Mouse (Mus musculus): ENCODE results near the gene Rpl13a. TPM values are rescaled to one million over a fixed set of nuclear protein-coding genes. Genes with fewer than 3 reads are reported as not detected.

The Rpl13a gene
- polyA plus RNA-seq, 1 experiment from 2014 or later = 722 TPM

GRCm38 (mm10) chr7:45081016-45081415 lies 47.5 kb downstream of the Rpl13a start:
- Histone ChIP-seq H3K4me3 (replicated peaks; ENCODE audit: low read length) (no peak overlapping the region), H3K4me2 (ENCODE audit: low read length) (no peak overlapping the region), H3K27me3 (replicated peaks; ENCODE audit: control insufficient read depth, insufficient read depth, low read length) (no peaks in the 10 kb centered on the region), H3K9me3 (ENCODE audit: control insufficient read depth, low read length) (no peaks in the 10 kb centered on the region), H3K36me3 (ENCODE audit: control insufficient read depth, insufficient read depth) (0 out of 2 replicates have a peak, but pooled peaks cover 2% of the 10 kb centered on the region), H3K4me1 (replicated peaks; ENCODE audit: control insufficient read depth, insufficient read depth, low read length) (no peaks in the 10 kb centered on the region), H3K27ac (ENCODE audit: low read length) (no peak overlapping the region), H3K9ac (replicated peaks; ENCODE audit: low read depth, low read length) (no peak overlapping the region)
- WGBS = 38% methylated on average over 5 of the region's 5 CpGs
- no peak for ATAC-seq

GRCm38 (mm10) chr7:45079856-45080255 lies 48.7 kb downstream of the Rpl13a start:
- no peaks in the 10 kb centered on the region for H3K36me3 ChIP-seq (ENCODE audit: control insufficient read depth, insufficient read depth)
- H3K4me1 ChIP-seq (replicated peaks; ENCODE audit: control insufficient read depth, insufficient read depth, low read length) = no peaks in the 10 kb centered on the region
- 2% methylated on average over 10 of the region's 10 CpGs for WGBS
- H3K27ac ChIP-seq (ENCODE audit: low read length) = no peak overlapping the region
- H3K4me3 ChIP-seq (replicated peaks; ENCODE audit: low read length) = no peak overlapping the region
- H3K9ac ChIP-seq (replicated peaks; ENCODE audit: low read depth, low read length) = no peak overlapping the region
- ATAC-seq = peak; percentile 75
- H3K9me3 ChIP-seq (ENCODE audit: control insufficient read depth, low read length) = no peaks in the 10 kb centered on the region
- no peak overlapping the region for H3K4me2 ChIP-seq (ENCODE audit: low read length)
- no peaks in the 10 kb centered on the region for H3K27me3 ChIP-seq (replicated peaks; ENCODE audit: control insufficient read depth, insufficient read depth, low read length)

GRCm38 (mm10) chr7:45078513-45078912 lies 50.0 kb downstream of the Rpl13a start:
- no peak overlapping the region for H3K9ac ChIP-seq (replicated peaks; ENCODE audit: low read depth, low read length)
- H3K27ac ChIP-seq (ENCODE audit: low read length) = no peak overlapping the region
- H3K4me3 ChIP-seq (replicated peaks; ENCODE audit: low read length) = no peak overlapping the region
- H3K27me3 ChIP-seq (replicated peaks; ENCODE audit: control insufficient read depth, insufficient read depth, low read length) = no peaks in the 10 kb centered on the region
- no peaks in the 10 kb centered on the region for H3K4me1 ChIP-seq (replicated peaks; ENCODE audit: control insufficient read depth, insufficient read depth, low read length)
- no peak overlapping the region for H3K4me2 ChIP-seq (ENCODE audit: low read length)
- 37% methylated on average over 9 of the region's 9 CpGs for WGBS
- no peaks in the 10 kb centered on the region for H3K9me3 ChIP-seq (ENCODE audit: control insufficient read depth, low read length)
- H3K36me3 ChIP-seq (ENCODE audit: control insufficient read depth, insufficient read depth) = no peaks in the 10 kb centered on the region
- no peak for ATAC-seq

GRCm38 (mm10) chr7:45077829-45078228 lies 50.7 kb downstream of the Rpl13a start:
- H3K9me3 ChIP-seq (ENCODE audit: control insufficient read depth, low read length) = no peaks in the 10 kb centered on the region
- no peaks in the 10 kb centered on the region for H3K4me1 ChIP-seq (replicated peaks; ENCODE audit: control insufficient read depth, insufficient read depth, low read length)
- H3K36me3 ChIP-seq (ENCODE audit: control insufficient read depth, insufficient read depth) = no peaks in the 10 kb centered on the region
- H3K4me3 ChIP-seq (replicated peaks; ENCODE audit: low read length) = no peak overlapping the region
- no peak for ATAC-seq
- H3K27me3 ChIP-seq (replicated peaks; ENCODE audit: control insufficient read depth, insufficient read depth, low read length) = no peaks in the 10 kb centered on the region
- no peak overlapping the region for H3K27ac ChIP-seq (ENCODE audit: low read length)
- 89% methylated on average over 2 of the region's 2 CpGs for WGBS
- no peak overlapping the region for H3K9ac ChIP-seq (replicated peaks; ENCODE audit: low read depth, low read length)
- no peak overlapping the region for H3K4me2 ChIP-seq (ENCODE audit: low read length)

- H3K36me3 ChIP-seq (ENCODE audit: control insufficient read depth, insufficient read depth) = no peaks in the 10 kb centered on the region
- H3K4me3 ChIP-seq (replicated peaks; ENCODE audit: low read length) = no peak overlapping the region
- H3K4me2 ChIP-seq (ENCODE audit: low read length) = no peak overlapping the region
- no peak overlapping the region for H3K9ac ChIP-seq (replicated peaks; ENCODE audit: low read depth, low read length)
- no peaks in the 10 kb centered on the region for H3K9me3 ChIP-seq (ENCODE audit: control insufficient read depth, low read length)
- H3K27ac ChIP-seq (ENCODE audit: low read length) = no peak overlapping the region
- no peak for ATAC-seq
- no peaks in the 10 kb centered on the region for H3K4me1 ChIP-seq (replicated peaks; ENCODE audit: control insufficient read depth, insufficient read depth, low read length)
- no peaks in the 10 kb centered on the region for H3K27me3 ChIP-seq (replicated peaks; ENCODE audit: control insufficient read depth, insufficient read depth, low read length)
- WGBS = 91% methylated on average over 14 of the region's 14 CpGs
These were observed 51.2 kb downstream of the Rpl13a start for GRCm38 (mm10) chr7:45077322-45077721.

GRCm38 (mm10) chr7:45076501-45076900 lies 52.1 kb downstream of the Rpl13a start:
- no peak overlapping the region for H3K4me3 ChIP-seq (replicated peaks; ENCODE audit: low read length)
- no peaks in the 10 kb centered on the region for H3K4me1 ChIP-seq (replicated peaks; ENCODE audit: control insufficient read depth, insufficient read depth, low read length)
- WGBS = 88% methylated on average over 30 of the region's 30 CpGs
- H3K9ac ChIP-seq (replicated peaks; ENCODE audit: low read depth, low read length) = no peak overlapping the region
- no peak overlapping the region for H3K4me2 ChIP-seq (ENCODE audit: low read length)
- no peaks in the 10 kb centered on the region for H3K36me3 ChIP-seq (ENCODE audit: control insufficient read depth, insufficient read depth)
- no peaks in the 10 kb centered on the region for H3K27me3 ChIP-seq (replicated peaks; ENCODE audit: control insufficient read depth, insufficient read depth, low read length)
- no peaks in the 10 kb centered on the region for H3K9me3 ChIP-seq (ENCODE audit: control insufficient read depth, low read length)
- no peak overlapping the region for H3K27ac ChIP-seq (ENCODE audit: low read length)
- no peak for ATAC-seq

MicroRNA genes within 50 kb of the gene (microRNA counts, 519-probe panel; counts per million panel counts)
- microRNA mmu-miR-150 = 2,689 counts per million, percentile 68 among the panel's probes with 10 or more counts

Small RNA genes lying within 50 kb of the gene (microRNA-seq; reads per million reads assigned to microRNA genes)
- gene Mir150 = 54.7 reads per million, percentile 46 among the genes with 10 or more reads in this experiment
- 11.0 reads per million, percentile 30 among the genes with 10 or more reads in this experiment for gene Mir5121
- gene Mir7055 = not detected

Other genes with a start within 250 kb of the Rpl13a start
- gene Med25, start 236.0 kb downstream of the Rpl13a start, polyA plus RNA-seq (2015; fragmentation: Nextera tagmentation; extraction: Ambion mirVana) = 158 and 166 TPM in 2 replicates
- 21.1 and 21.2 TPM in 2 replicates for gene Fuz, start 232.7 kb downstream of the Rpl13a start, polyA plus RNA-seq (2015; fragmentation: Nextera tagmentation; extraction: Ambion mirVana)
- 111 and 113 TPM in 2 replicates for gene Ap2a1, start 199.3 kb downstream of the Rpl13a start, polyA plus RNA-seq (2015; fragmentation: Nextera tagmentation; extraction: Ambion mirVana)
- 0.15 TPM in 1 of 2 replicates, not detected in the other for gene Tsks, start 185.6 kb downstream of the Rpl13a start, polyA plus RNA-seq (2015; fragmentation: Nextera tagmentation; extraction: Ambion mirVana)
- 49.1 and 63.9 TPM in 2 replicates for gene Cpt1c, start 153.9 kb downstream of the Rpl13a start, polyA plus RNA-seq (2015; fragmentation: Nextera tagmentation; extraction: Ambion mirVana)
- 646 and 707 TPM in 2 replicates for gene Prmt1, start 142.2 kb downstream of the Rpl13a start, polyA plus RNA-seq (2015; fragmentation: Nextera tagmentation; extraction: Ambion mirVana)
- 56.2 and 60.6 TPM in 2 replicates for gene Irf3, start 131.1 kb downstream of the Rpl13a start, polyA plus RNA-seq (2015; fragmentation: Nextera tagmentation; extraction: Ambion mirVana)
- gene Bcl2l12, start 130.0 kb downstream of the Rpl13a start, polyA plus RNA-seq (2015; fragmentation: Nextera tagmentation; extraction: Ambion mirVana) = 15.3 and 16.0 TPM in 2 replicates
- gene Scaf1, start 112.4 kb downstream of the Rpl13a start, polyA plus RNA-seq (2015; fragmentation: Nextera tagmentation; extraction: Ambion mirVana) = 42.1 and 44.3 TPM in 2 replicates
- 10.1 and 12.0 TPM in 2 replicates for gene Rras, start 110.8 kb downstream of the Rpl13a start, polyA plus RNA-seq (2015; fragmentation: Nextera tagmentation; extraction: Ambion mirVana)
- gene Prr12, start 75.9 kb downstream of the Rpl13a start, polyA plus RNA-seq (2015; fragmentation: Nextera tagmentation; extraction: Ambion mirVana) = 15.2 and 17.3 TPM in 2 replicates
- 60.8 and 65.7 TPM in 2 replicates for gene Nosip, start 66.3 kb downstream of the Rpl13a start, polyA plus RNA-seq (2015; fragmentation: Nextera tagmentation; extraction: Ambion mirVana)
- gene Prrg2, start 66.1 kb downstream of the Rpl13a start, polyA plus RNA-seq (2015; fragmentation: Nextera tagmentation; extraction: Ambion mirVana) = 13.3 and 13.6 TPM in 2 replicates
- 50.8 and 66.2 TPM in 2 replicates for gene Rcn3, start 36.5 kb downstream of the Rpl13a start, polyA plus RNA-seq (2015; fragmentation: Nextera tagmentation; extraction: Ambion mirVana)
- 17.7 and 24.4 TPM in 2 replicates for gene Fcgrt, start 24.9 kb downstream of the Rpl13a start, polyA plus RNA-seq (2015; fragmentation: Nextera tagmentation; extraction: Ambion mirVana)
- gene Rps11, start 4.3 kb downstream of the Rpl13a start, polyA plus RNA-seq (2015; fragmentation: Nextera tagmentation; extraction: Ambion mirVana) = 860 and 958 TPM in 2 replicates
- gene Gm45713, start 7.5 kb upstream of the Rpl13a start, polyA plus RNA-seq (2015; fragmentation: Nextera tagmentation; extraction: Ambion mirVana) = not detected in 2 replicates
- 1.1 and 1.4 TPM in 2 replicates for gene Flt3l, start 7.7 kb upstream of the Rpl13a start, polyA plus RNA-seq (2015; fragmentation: Nextera tagmentation; extraction: Ambion mirVana)
- gene Pih1d1, start 25.5 kb upstream of the Rpl13a start, polyA plus RNA-seq (2015; fragmentation: Nextera tagmentation; extraction: Ambion mirVana) = 84.2 and 90.2 TPM in 2 replicates
- 19.3 and 20.9 TPM in 2 replicates for gene Aldh16a1, start 25.8 kb upstream of the Rpl13a start, polyA plus RNA-seq (2015; fragmentation: Nextera tagmentation; extraction: Ambion mirVana)
- gene Slc17a7, start 35.2 kb upstream of the Rpl13a start, polyA plus RNA-seq (2015; fragmentation: Nextera tagmentation; extraction: Ambion mirVana) = 20.1 and 22.8 TPM in 2 replicates
- gene Gfy, start 50.8 kb upstream of the Rpl13a start, polyA plus RNA-seq (2015; fragmentation: Nextera tagmentation; extraction: Ambion mirVana) = 0.51 TPM in 1 of 2 replicates, not detected in the other
- gene Pth2, start 52.2 kb upstream of the Rpl13a start, polyA plus RNA-seq (2015; fragmentation: Nextera tagmentation; extraction: Ambion mirVana) = 0.63 TPM in 1 of 2 replicates, not detected in the other
- 0.58 and 0.95 TPM in 2 replicates for gene Ccdc155, start 76.1 kb upstream of the Rpl13a start, polyA plus RNA-seq (2015; fragmentation: Nextera tagmentation; extraction: Ambion mirVana)
- 1.1 and 2.2 TPM in 2 replicates for gene Dkkl1, start 83.4 kb upstream of the Rpl13a start, polyA plus RNA-seq (2015; fragmentation: Nextera tagmentation; extraction: Ambion mirVana)
- 73.1 and 79.5 TPM in 2 replicates for gene Tead2, start 87.0 kb upstream of the Rpl13a start, polyA plus RNA-seq (2015; fragmentation: Nextera tagmentation; extraction: Ambion mirVana)
- gene Cd37, start 110.4 kb upstream of the Rpl13a start, polyA plus RNA-seq (2015; fragmentation: Nextera tagmentation; extraction: Ambion mirVana) = 1.5 and 1.6 TPM in 2 replicates
- 0.30 and 0.47 TPM in 2 replicates for gene Slc6a16, start 112.3 kb upstream of the Rpl13a start, polyA plus RNA-seq (2015; fragmentation: Nextera tagmentation; extraction: Ambion mirVana)
- gene Slc6a21, start 148.8 kb upstream of the Rpl13a start, polyA plus RNA-seq (2015; fragmentation: Nextera tagmentation; extraction: Ambion mirVana) = not detected in 2 replicates
- 8.2 and 10.1 TPM in 2 replicates for gene Trpm4, start 205.0 kb upstream of the Rpl13a start, polyA plus RNA-seq (2015; fragmentation: Nextera tagmentation; extraction: Ambion mirVana)
- 0.60 TPM in 1 of 2 replicates, not detected in the other for gene Hrc, start 206.5 kb upstream of the Rpl13a start, polyA plus RNA-seq (2015; fragmentation: Nextera tagmentation; extraction: Ambion mirVana)
- gene Ppfia3, start 238.3 kb upstream of the Rpl13a start, polyA plus RNA-seq (2015; fragmentation: Nextera tagmentation; extraction: Ambion mirVana) = 16.1 and 19.7 TPM in 2 replicates
- 6.1 and 18.5 TPM in 2 replicates for gene Lin7b, start 241.8 kb upstream of the Rpl13a start, polyA plus RNA-seq (2015; fragmentation: Nextera tagmentation; extraction: Ambion mirVana)

Measured in forebrain, embryonic 16.5 days (tissue).